Mouse (Mus musculus) kidney, postnatal 0 days (tissue): ENCODE measurements at regions not wholly inside any gene's neighbourhood (a gene's known extent, or its start where the extent isn't known, plus 50 kb on each side); places are given as distances from the start of the nearest gene placed in this dataset.
A peak's percentile ranks its signal among the peaks of the same experiment; 100 is the strongest.

Experiments
- ATAC-seq: fragments of 200-750 bp; cut with Nextera tagmentation; replicated peaks from 2 replicates; pipeline ENCODE4 v1.8.0; 2017; ENCODE audit warnings: low read depth, moderate number of reproducible peaks, moderate TSS enrichment, moderate library complexity; ENCODE audit not compliant: low FRiP score
- DNase-seq: peaks from one replicate; pipeline ENCODE4 v3.0.0-alpha.2; 2016; ENCODE audit warnings: low spot score
- H3K27ac ChIP-seq: fragments of 300-500 bp; sonication (generic); 2 replicates; pipeline ENCODE4 v1.5.1; 2014; ENCODE audit warnings: mild to moderate bottlenecking
- H3K27me3 ChIP-seq: fragments of 300-500 bp; sonication (generic); 2 replicates; pipeline ENCODE4 v1.6.1; 2014; ENCODE audit warnings: low read length, mixed read lengths; ENCODE audit not compliant: insufficient read depth
- H3K36me3 ChIP-seq: fragments of 300-500 bp; sonication (generic); 2 replicates; pipeline ENCODE4 v1.6.1; 2014; ENCODE audit warnings: low read length, mixed read lengths; ENCODE audit not compliant: insufficient read depth
- H3K4me1 ChIP-seq: fragments of 300-500 bp; sonication (generic); replicated peaks from 2 replicates; pipeline ENCODE4 v1.6.1; 2014; ENCODE audit warnings: antibody characterized with exemption, low read length, mixed read lengths; ENCODE audit not compliant: insufficient read depth
- H3K4me2 ChIP-seq: fragments of 300-500 bp; sonication (generic); 2 replicates; pipeline ENCODE4 v1.6.1; 2014; ENCODE audit warnings: mild to moderate bottlenecking, low read length, moderate library complexity, mixed read lengths
- H3K4me3 ChIP-seq: fragments of 300-500 bp; sonication (generic); replicated peaks from 2 replicates; pipeline ENCODE4 v1.5.1; 2014; ENCODE audit warnings: low read depth, low read length
- H3K9ac ChIP-seq: fragments of 300-500 bp; sonication (generic); 2 replicates; pipeline ENCODE4 v1.6.1; 2014; ENCODE audit warnings: low read depth, low read length
- H3K9me3 ChIP-seq: fragments of 300-500 bp; sonication (generic); replicated peaks from 2 replicates; pipeline ENCODE4 v1.6.1; 2016; ENCODE audit warnings: low read length, inconsistent platforms, mixed read lengths
- CTCF ChIP-seq: IDR thresholded peaks from 2 replicates; pipeline ENCODE4 v1.5.1; 2016; ENCODE audit warnings: antibody characterized with exemption, low read depth, mild to moderate bottlenecking, moderate library complexity
- WGBS: fragments of 180-500 bp; shearing (Covaris S2); extraction: QIAGEN DNeasy Blood & Tissue Kit; methylation state at CpG from one replicate; pipeline ENCODE4 v1.1.7; 2014; 5-methylcytosine and 5-hydroxymethylcytosine counted together

DNA sequence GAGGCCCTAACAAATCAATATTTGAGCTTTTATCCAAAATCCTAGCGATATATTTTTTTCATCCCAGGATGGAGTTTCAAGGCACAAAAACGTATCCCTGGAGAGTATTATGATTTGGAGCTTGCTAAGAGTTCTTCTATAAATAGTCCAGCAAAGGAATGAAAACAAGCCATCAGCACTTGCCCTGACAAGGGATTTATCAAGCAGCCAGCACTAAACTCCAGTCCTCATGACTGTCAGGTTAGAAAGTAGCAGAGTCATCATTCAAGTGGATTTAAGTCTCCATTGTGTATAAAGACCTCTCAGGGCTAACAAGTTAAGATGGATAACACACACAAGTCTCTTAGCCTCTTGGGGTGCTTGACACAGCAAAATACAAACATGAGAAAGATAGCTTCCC, 148.6 kb upstream of the Ust start:
- ATAC-seq: no peak
- 45% methylated on average over 2 of the region's 2 CpGs for WGBS

GRCm38 (mm10) chr10:8658934-8659294, 140.3 kb upstream of the Ust start:
- Histone ChIP-seq H3K27ac (no peak overlapping the region), H3K4me2 (no peak overlapping the region), H3K4me1 (no peaks in the 10 kb centered on the region), H3K9me3 (no peaks in the 10 kb centered on the region), H3K4me3 (no peak overlapping the region), H3K27me3 (no peaks in the 10 kb centered on the region), H3K9ac (no peak overlapping the region), H3K36me3 (no peaks in the 10 kb centered on the region)
- 85% methylated on average over 3 of the region's 3 CpGs for WGBS
- ATAC-seq: no peak
- no peak for TF ChIP-seq CTCF
- DNase-seq: no peak

More for the DNA sequence above, 148.6 kb upstream of the Ust start:
- TF ChIP-seq CTCF: no peak
- H3K4me1 ChIP-seq: no peaks in the 10 kb centered on the region
- H3K9ac ChIP-seq: no peak overlapping the region
- H3K27me3 ChIP-seq: no peaks in the 10 kb centered on the region
- no peak overlapping the region for H3K4me3 ChIP-seq
- H3K36me3 ChIP-seq: no peaks in the 10 kb centered on the region
- no peaks in the 10 kb centered on the region for H3K9me3 ChIP-seq
- no peak overlapping the region for H3K4me2 ChIP-seq
- no peak for DNase-seq
- no peak overlapping the region for H3K27ac ChIP-seq

DNA sequence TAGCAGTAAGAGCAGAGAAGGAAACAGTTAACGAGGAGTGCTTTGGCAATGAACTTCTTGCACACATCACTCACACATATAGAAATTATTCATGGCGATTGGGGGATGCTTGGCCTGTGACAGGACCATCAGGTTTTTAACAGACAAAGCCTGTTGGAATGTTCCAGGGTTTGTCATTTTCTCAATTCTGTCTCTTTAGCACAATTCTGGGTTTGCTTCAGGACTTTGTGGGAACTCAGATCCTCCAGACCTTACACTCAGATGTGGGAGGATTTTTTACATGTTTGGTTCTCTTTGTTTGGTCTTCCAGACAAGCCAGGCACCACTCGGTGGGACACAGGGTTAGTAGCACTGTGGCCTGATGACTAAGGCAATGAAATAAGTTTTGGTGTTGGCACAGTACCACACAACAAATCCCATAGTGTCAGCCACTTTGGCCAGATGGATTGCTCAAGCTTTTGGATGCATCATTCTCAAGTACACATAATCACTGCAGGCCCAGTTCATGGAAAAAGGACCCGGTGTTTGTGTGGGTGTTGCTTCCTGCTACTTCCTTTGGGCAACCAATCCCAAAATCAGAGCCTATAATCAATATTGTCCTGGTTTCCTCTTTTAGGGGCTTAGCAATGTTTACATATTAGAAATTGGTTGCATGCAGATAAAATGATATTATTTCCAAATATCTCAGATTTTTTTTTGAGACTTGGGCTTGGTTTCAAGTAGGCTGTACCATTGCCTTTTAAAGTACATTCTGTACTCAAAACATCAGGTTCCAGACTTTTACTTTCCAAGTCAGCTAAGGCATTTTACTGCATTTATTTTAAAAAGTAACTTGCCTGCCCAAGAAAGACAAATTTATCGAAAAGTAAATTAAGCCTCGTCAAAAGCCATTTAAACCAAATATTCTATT, 139.7 kb upstream of the Ust start:
- TF ChIP-seq CTCF: no peak
- 84% methylated on average over 6 of the region's 6 CpGs for whole genome bisulfite sequencing
- Histone ChIP-seq H3K9me3 (no peaks in the 10 kb centered on the region), H3K4me1 (no peaks in the 10 kb centered on the region), H3K27me3 (no peaks in the 10 kb centered on the region), H3K4me2 (no peak overlapping the region), H3K9ac (no peak overlapping the region), H3K36me3 (no peaks in the 10 kb centered on the region), H3K27ac (no peak overlapping the region), H3K4me3 (no peak overlapping the region)
- ATAC-seq: no peak
- no peak for DNase-seq

GRCm38 (mm10) chr10:8657176-8658023, 138.8 kb upstream of the Ust start:
- DNase-seq (no peak), ATAC-seq (no peak)
- no peak overlapping the region for H3K4me3 ChIP-seq
- H3K4me1 ChIP-seq: no peaks in the 10 kb centered on the region
- TF ChIP-seq CTCF: no peak
- H3K27me3 ChIP-seq: no peaks in the 10 kb centered on the region
- no peaks in the 10 kb centered on the region for H3K36me3 ChIP-seq
- no peak overlapping the region for H3K9ac ChIP-seq
- H3K27ac ChIP-seq: no peak overlapping the region
- H3K4me2 ChIP-seq: no peak overlapping the region
- H3K9me3 ChIP-seq: no peaks in the 10 kb centered on the region
- 74% methylated on average over 2 of the region's 2 CpGs for WGBS

- ATAC-seq (no peak), DNase-seq (no peak)
- WGBS: 88% methylated on average over 3 of the region's 3 CpGs
These were observed 135.0 kb upstream of the Ust start for GRCm38 (mm10) chr10:8653651-8654050.

DNA sequence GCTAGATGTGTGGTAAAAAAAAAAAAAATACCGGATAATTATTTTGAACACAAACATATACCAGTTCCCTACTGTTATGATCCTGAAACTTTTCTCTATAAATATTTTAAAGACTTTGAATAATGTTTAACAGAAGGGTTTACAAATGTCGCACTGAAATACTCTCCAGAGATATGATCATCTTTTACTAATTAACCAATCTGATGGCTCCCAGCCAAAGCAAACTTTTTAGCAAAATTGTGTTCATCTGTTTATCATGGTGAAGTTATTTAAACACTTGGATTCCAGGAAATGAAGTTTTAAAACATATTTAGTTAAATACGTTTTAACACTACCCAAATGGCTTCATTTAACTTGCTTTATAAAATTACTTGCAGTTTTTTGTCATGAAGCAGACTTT, 123.6 kb upstream of the Ust start:
- H3K4me3 ChIP-seq: no peak overlapping the region
- DNase-seq: peak; percentile 21
- H3K4me1 ChIP-seq: no peaks in the 10 kb centered on the region
- no peaks in the 10 kb centered on the region for H3K36me3 ChIP-seq
- 49% methylated on average over 3 of the region's 3 CpGs for WGBS
- H3K9ac ChIP-seq: no peak overlapping the region
- TF ChIP-seq CTCF: no peak
- no peak overlapping the region for H3K27ac ChIP-seq
- no peak overlapping the region for H3K4me2 ChIP-seq
- ATAC-seq: no peak
- H3K27me3 ChIP-seq: no peaks in the 10 kb centered on the region
- no peaks in the 10 kb centered on the region for H3K9me3 ChIP-seq

More at GRCm38 (mm10) chr10:8653651-8654050, 135.0 kb upstream of the Ust start:
- TF ChIP-seq CTCF: no peak
- H3K4me1 ChIP-seq: no peaks in the 10 kb centered on the region
- no peaks in the 10 kb centered on the region for H3K9me3 ChIP-seq
- no peaks in the 10 kb centered on the region for H3K36me3 ChIP-seq
- no peak overlapping the region for H3K4me3 ChIP-seq
- no peak overlapping the region for H3K27ac ChIP-seq
- no peak overlapping the region for H3K4me2 ChIP-seq
- no peak overlapping the region for H3K9ac ChIP-seq
- no peaks in the 10 kb centered on the region for H3K27me3 ChIP-seq
